Mouse (Mus musculus) kidney, adult 2 months (tissue): ENCODE measurements around the gene Fam168b. TPM values are rescaled to one million over a fixed set of nuclear protein-coding genes. Genes with fewer than 3 reads are reported as not detected.
A peak's percentile ranks its signal among the peaks of the same experiment; 100 is the strongest.

Experiments used
- DNase-seq: peaks from one replicate; pipeline ENCODE4 v3.0.0; 2021
- H3K27ac ChIP-seq: fragments of 200-500 bp; 2 replicates; pipeline ENCODE4 v1.5.1; 2012; ENCODE audit warnings: low read depth, low read length, control low read depth, inconsistent platforms; ENCODE audit not compliant: insufficient read depth
- H3K27me3 ChIP-seq: fragments of 200-500 bp; replicated peaks from 2 replicates; pipeline ENCODE4 v1.6.1; 2012; ENCODE audit warnings: mild to moderate bottlenecking, moderate library complexity, low read length, inconsistent platforms; ENCODE audit not compliant: control insufficient read depth, insufficient read depth
- H3K36me3 ChIP-seq: fragments of 200-500 bp; 2 replicates; pipeline ENCODE4 v1.6.1; 2012; ENCODE audit warnings: mild to moderate bottlenecking, moderate library complexity, low read length, inconsistent platforms; ENCODE audit not compliant: control insufficient read depth, insufficient read depth
- H3K4me1 ChIP-seq: fragments of 200-500 bp; 2 replicates; pipeline ENCODE4 v1.6.1; 2011; ENCODE audit warnings: low read length; ENCODE audit not compliant: control insufficient read depth, insufficient read depth
- H3K4me3 ChIP-seq: fragments of 200-500 bp; 2 replicates; pipeline ENCODE4 v1.5.1; 2011; ENCODE audit warnings: mild to moderate bottlenecking, low read depth, low read length, control low read depth; ENCODE audit not compliant: insufficient read depth
- CTCF ChIP-seq: fragments of 200-500 bp; conservative IDR thresholded peaks from 2 replicates; pipeline ENCODE4 v1.5.1; 2011; ENCODE audit warnings: low read depth, mild to moderate bottlenecking, control low read depth, low read length, moderate library complexity, mixed read lengths; ENCODE audit not compliant: insufficient read depth, insufficient read length
- POLR2A ChIP-seq: fragments of 200-500 bp; IDR thresholded peaks from one replicate; pipeline ENCODE4 v1.6.1; 2011; ENCODE audit warnings: low read depth, low read length, control low read depth
- WGBS: fragments of 180-500 bp; shearing (Covaris S2); methylation state at CpG from one replicate; pipeline ENCODE4 v1.1.7; 2018; 5-methylcytosine and 5-hydroxymethylcytosine counted together
- polyA plus RNA-seq: library from polyadenylated mRNA; depleted of rRNA; stranded (reverse); fragments of >200 nt; gene quantifications from 2 replicates; pipeline ENCODE4 v1.2.3, GENCODE M21; 2012

Gene Fam168b
- polyA plus RNA-seq, 1 experiment = 236 TPM

DNA sequence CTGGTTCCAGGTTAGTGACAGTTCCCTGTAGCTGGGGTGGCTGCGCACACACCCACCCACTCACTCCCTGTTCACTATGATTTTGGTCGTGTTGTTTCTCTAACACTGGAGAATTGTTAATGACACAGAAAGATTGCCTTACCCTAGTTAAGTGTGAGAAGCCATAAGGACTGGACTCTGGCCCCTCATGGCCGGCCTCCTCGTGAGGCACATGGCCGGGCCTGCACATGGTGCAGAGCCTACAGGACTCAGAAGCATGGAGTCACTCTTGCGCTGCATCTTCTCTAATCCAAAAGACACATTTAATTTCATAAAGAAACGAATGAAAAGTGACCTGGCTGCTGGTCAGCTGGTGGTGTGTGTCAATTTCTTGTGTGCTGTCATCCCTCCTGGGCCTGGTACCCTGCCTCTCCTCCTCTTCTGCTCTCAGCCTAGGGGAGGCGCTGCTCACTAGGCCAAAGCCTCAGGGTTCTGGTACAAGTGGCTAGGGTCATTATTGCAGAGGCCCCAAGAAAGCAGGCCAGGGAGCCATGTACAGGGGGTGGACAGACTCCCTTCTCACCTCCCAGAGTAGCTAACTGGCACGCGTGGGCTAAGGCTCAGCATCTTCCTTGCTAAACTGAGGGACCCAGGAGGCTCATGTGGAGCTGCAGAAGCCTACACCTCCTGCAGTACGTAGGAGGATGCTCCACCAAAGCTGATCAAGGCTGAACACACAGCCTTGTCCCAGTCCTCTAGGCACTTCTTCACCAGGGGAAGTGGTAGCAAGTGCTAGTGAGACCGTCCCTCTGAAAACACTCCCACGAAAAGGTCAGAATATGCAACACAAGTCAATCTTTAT lies 30.2 kb downstream of the Fam168b start:
- WGBS = 82% methylated on average over 13 of the region's 13 CpGs

DNA sequence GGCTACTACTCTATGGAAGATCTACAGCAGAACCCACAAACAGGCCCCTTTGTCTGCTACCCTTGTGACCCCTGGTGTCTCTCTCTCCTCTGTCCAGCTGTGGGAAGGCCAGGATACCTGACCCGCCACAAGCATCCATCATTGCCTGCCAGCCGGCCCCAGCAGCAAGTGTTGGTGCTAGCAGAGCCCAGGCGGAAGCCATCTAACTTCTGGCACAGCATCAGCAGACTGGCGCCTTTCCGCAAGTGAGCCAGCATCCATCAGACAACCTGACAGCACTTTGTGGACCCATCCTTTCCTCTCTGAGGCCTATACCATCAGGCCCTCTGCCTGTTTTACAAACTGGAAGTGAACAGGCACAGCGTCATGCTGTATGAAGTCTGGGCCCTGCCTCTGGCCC lies 31.3 kb downstream of the Fam168b start:
- no peaks in the 10 kb centered on the region for H3K27me3 ChIP-seq
- DNase-seq = no peak
- no peaks in the 10 kb centered on the region for H3K36me3 ChIP-seq
- H3K4me3 ChIP-seq = no peak overlapping the region
- no peak overlapping the region for H3K27ac ChIP-seq
- TF ChIP-seq CTCF (no peak), POLR2A (no peak)
- H3K4me1 ChIP-seq = no peaks in the 10 kb centered on the region
- WGBS = 72% methylated on average over 6 of the region's 6 CpGs

More for the DNA sequence above, 30.2 kb downstream of the Fam168b start:
- TF ChIP-seq CTCF = peak; percentile 32; the same call in 1 of the 2 replicates
- no peak for TF ChIP-seq POLR2A
- no peaks in the 10 kb centered on the region for H3K27me3 ChIP-seq
- peak; percentile 20 for DNase-seq
- no peaks in the 10 kb centered on the region for H3K4me1 ChIP-seq
- H3K4me3 ChIP-seq = no peak overlapping the region
- H3K27ac ChIP-seq = no peak overlapping the region
- H3K36me3 ChIP-seq = no peaks in the 10 kb centered on the region

DNA sequence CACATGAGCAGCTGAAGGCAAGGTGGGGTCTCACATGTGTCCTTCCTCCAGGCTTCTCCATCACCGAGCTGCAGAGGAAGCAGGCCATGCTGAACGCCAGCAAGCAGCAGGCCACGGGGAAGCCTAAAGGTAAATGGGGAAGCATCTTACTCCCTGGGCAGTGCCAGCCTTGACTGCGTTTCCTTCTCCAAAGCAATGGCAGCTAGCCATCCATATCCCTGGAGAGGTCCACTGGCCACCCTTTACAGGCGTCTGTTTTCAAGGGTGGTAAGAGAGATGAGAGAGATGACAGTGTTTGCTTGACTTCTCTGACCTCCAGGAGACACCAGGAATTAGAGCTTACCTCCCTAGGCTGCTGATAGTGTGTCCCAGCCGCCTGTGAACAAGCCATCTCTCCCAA lies 31.8 kb downstream of the Fam168b start:
- H3K4me1 ChIP-seq = no peaks in the 10 kb centered on the region
- TF ChIP-seq CTCF (no peak), POLR2A (no peak)
- no peak overlapping the region for H3K27ac ChIP-seq
- no peaks in the 10 kb centered on the region for H3K36me3 ChIP-seq
- H3K27me3 ChIP-seq = no peaks in the 10 kb centered on the region
- 63% methylated on average over 6 of the region's 6 CpGs for WGBS
- no peak for DNase-seq
- no peak overlapping the region for H3K4me3 ChIP-seq

DNA sequence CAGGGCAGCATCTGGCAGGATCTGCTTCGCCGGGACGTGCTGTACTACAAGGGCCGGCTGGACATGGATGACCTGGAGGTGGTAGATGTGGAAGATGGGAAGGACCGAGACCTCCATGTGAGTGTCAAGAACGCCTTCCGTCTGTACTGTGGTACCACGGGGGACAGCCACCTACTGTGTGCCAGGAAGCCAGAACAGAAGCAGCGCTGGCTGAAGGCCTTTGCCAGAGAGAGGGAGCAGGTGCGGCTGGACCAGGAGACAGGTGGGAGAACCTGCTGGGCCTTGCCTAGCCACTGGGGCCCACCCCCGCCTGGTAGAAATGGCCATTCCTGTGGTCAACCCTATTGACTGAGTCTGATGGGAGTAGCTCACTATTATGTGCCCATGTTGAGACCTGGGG lies 32.6 kb downstream of the Fam168b start:
- no peak for DNase-seq
- Histone ChIP-seq H3K27me3 (no peaks in the 10 kb centered on the region), H3K36me3 (no peaks in the 10 kb centered on the region), H3K4me1 (no peaks in the 10 kb centered on the region), H3K4me3 (no peak overlapping the region), H3K27ac (no peak overlapping the region)
- 92% methylated on average over 11 of the region's 11 CpGs for WGBS
- TF ChIP-seq POLR2A = no peak
- no peak for TF ChIP-seq CTCF

DNA sequence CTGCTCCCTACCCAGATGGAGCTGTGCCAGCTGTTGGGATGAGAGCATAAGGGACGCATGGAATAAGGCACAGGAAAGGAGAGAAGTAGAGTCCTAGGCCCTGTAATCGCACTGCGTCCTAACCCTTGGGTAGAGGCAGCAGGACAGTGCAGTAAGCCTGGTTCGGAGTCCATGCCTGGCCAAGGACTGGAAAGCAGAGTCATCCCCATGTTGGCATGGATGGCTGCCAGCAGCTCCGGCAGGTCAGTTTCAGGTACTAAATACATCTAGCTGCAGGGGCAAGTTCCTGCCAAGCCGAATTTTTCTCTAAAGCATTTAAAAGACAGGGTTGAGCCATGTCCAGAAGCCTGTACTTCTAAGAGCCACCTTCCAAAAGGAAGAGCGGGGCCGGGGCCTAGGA lies 34.4 kb downstream of the Fam168b start:
- TF ChIP-seq POLR2A = no peak
- TF ChIP-seq CTCF = no peak
- H3K4me3 ChIP-seq = no peak overlapping the region
- WGBS = 69% methylated on average over 8 of the region's 8 CpGs
- no peaks in the 10 kb centered on the region for H3K36me3 ChIP-seq
- H3K27me3 ChIP-seq = no peaks in the 10 kb centered on the region
- H3K27ac ChIP-seq = no peak overlapping the region
- H3K4me1 ChIP-seq = no peaks in the 10 kb centered on the region
- peak; percentile 67 for DNase-seq

DNA sequence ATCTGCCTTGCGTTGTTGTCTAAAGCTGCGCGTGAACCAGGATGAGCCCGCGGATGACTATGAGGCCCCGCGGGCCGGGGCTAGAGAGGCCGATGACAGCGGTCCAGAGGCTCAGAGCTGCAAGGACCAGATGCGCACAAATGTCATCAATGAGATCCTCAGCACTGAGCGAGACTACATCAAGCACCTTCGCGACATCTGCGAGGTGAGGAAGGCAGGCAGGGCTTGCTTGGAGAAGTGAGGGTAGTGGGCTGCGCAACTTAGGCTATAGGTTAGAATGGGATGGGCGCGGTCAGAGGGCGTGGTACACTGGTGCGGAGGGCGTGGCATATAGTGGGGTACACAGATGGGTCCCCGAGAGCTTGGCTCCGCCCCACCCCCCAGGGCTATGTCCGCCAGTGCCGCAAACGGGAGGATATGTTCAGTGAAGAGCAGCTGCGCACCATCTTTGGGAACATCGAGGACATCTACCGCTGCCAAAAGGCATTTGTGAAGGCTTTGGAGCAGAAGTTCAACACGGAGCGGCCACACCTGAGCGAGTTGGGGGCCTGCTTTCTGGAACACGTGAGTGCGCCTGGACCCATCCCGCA lies 36.8 kb downstream of the Fam168b start:
- no peak for TF ChIP-seq CTCF
- TF ChIP-seq POLR2A = no peak
- no peak overlapping the region for H3K27ac ChIP-seq
- no peak for DNase-seq

DNA sequence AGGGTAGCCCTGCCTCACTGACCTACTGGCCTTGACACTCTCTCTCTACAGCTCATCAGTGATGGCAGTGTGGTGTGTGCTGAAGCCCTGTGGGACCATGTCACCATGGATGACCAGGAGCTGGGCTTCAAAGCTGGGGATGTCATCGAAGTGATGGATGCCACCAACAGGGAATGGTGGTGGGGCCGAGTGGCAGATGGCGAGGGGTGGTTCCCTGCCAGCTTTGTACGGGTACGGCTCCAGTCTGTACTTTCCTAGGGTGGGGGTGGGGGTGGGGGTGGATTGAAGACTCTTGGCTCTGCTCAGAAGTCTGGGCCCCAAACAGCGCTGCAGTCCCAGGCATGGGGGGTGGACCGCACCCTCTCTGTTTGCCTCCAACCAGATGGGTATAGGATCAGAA lies 38.0 kb downstream of the Fam168b start:
- Histone ChIP-seq H3K27me3 (no peaks in the 10 kb centered on the region), H3K4me1 (no peaks in the 10 kb centered on the region), H3K27ac (no peak overlapping the region), H3K36me3 (no peaks in the 10 kb centered on the region), H3K4me3 (no peak overlapping the region)
- 97% methylated on average over 7 of the region's 7 CpGs for WGBS
- no peak for TF ChIP-seq POLR2A
- TF ChIP-seq CTCF = no peak
- no peak for DNase-seq

More for the DNA sequence above, 36.8 kb downstream of the Fam168b start:
- 40% methylated on average over 35 of the region's 35 CpGs for WGBS
- no peak overlapping the region for H3K4me3 ChIP-seq
- H3K4me1 ChIP-seq = no peaks in the 10 kb centered on the region
- no peaks in the 10 kb centered on the region for H3K27me3 ChIP-seq
- no peaks in the 10 kb centered on the region for H3K36me3 ChIP-seq
